Mouse (Mus musculus): Measurements from ENCODE around the gene Fmnl3. TPM values are rescaled to one million over a fixed set of nuclear protein-coding genes. Genes with fewer than 3 reads are reported as not detected.
A peak's percentile ranks its signal among the peaks of the same experiment; 100 is the strongest.

Gene Fmnl3
- polyA plus RNA-seq, 1 experiment: 30.1 TPM

- TF ChIP-seq CTCF (IDR thresholded peaks at IDR 0.05; ENCODE audit: borderline replicate concordance, extremely low read depth, insufficient read depth, insufficient read length) (no peak), POLR2A (IDR thresholded peaks at IDR 0.05; ENCODE audit: borderline replicate concordance, extremely low read depth, insufficient read depth, insufficient read length, poor library complexity, severe bottlenecking) (no peak)
- no peak for DNase-seq (ENCODE audit: low read depth)
Measured at GRCm38 (mm10) chr15:99338916-99339315, 31.4 kb downstream of the Fmnl3 start.

- DNase-seq (ENCODE audit: low read depth): no peak
- TF ChIP-seq POLR2A (IDR thresholded peaks at IDR 0.05; ENCODE audit: borderline replicate concordance, extremely low read depth, insufficient read depth, insufficient read length, poor library complexity, severe bottlenecking) (no peak), CTCF (IDR thresholded peaks at IDR 0.05; ENCODE audit: borderline replicate concordance, extremely low read depth, insufficient read depth, insufficient read length) (no peak)
Measured at GRCm38 (mm10) chr15:99335801-99336320, 34.4 kb downstream of the Fmnl3 start.

- TF ChIP-seq POLR2A (IDR thresholded peaks at IDR 0.05; ENCODE audit: borderline replicate concordance, extremely low read depth, insufficient read depth, insufficient read length, poor library complexity, severe bottlenecking) (no peak), CTCF (IDR thresholded peaks at IDR 0.05; ENCODE audit: borderline replicate concordance, extremely low read depth, insufficient read depth, insufficient read length) (no peak)
- peak; percentile 43 for DNase-seq (ENCODE audit: low read depth)
Measured at GRCm38 (mm10) chr15:99334500-99334899, 35.8 kb downstream of the Fmnl3 start.

GRCm38 (mm10) chr15:99333676-99334065 is 36.6 kb downstream of the Fmnl3 start:
- TF ChIP-seq CTCF (IDR thresholded peaks at IDR 0.05; ENCODE audit: borderline replicate concordance, extremely low read depth, insufficient read depth, insufficient read length) (no peak), POLR2A (IDR thresholded peaks at IDR 0.05; ENCODE audit: borderline replicate concordance, extremely low read depth, insufficient read depth, insufficient read length, poor library complexity, severe bottlenecking) (no peak)
- no peak for DNase-seq (ENCODE audit: low read depth)

- DNase-seq (ENCODE audit: low read depth): peak; percentile 52
- TF ChIP-seq POLR2A (IDR thresholded peaks at IDR 0.05; ENCODE audit: borderline replicate concordance, extremely low read depth, insufficient read depth, insufficient read length, poor library complexity, severe bottlenecking): no peak
- no peak for TF ChIP-seq CTCF (IDR thresholded peaks at IDR 0.05; ENCODE audit: borderline replicate concordance, extremely low read depth, insufficient read depth, insufficient read length)
Measured at GRCm38 (mm10) chr15:99332921-99333675, 37.2 kb downstream of the Fmnl3 start.

- TF ChIP-seq CTCF (IDR thresholded peaks at IDR 0.05; ENCODE audit: borderline replicate concordance, extremely low read depth, insufficient read depth, insufficient read length): no peak
- no peak for TF ChIP-seq POLR2A (IDR thresholded peaks at IDR 0.05; ENCODE audit: borderline replicate concordance, extremely low read depth, insufficient read depth, insufficient read length, poor library complexity, severe bottlenecking)
Measured at GRCm38 (mm10) chr15:99332111-99332510, 38.2 kb downstream of the Fmnl3 start.

GRCm38 (mm10) chr15:99331341-99331740 is 38.9 kb downstream of the Fmnl3 start:
- TF ChIP-seq CTCF (IDR thresholded peaks at IDR 0.05; ENCODE audit: borderline replicate concordance, extremely low read depth, insufficient read depth, insufficient read length) (no peak), POLR2A (IDR thresholded peaks at IDR 0.05; ENCODE audit: borderline replicate concordance, extremely low read depth, insufficient read depth, insufficient read length, poor library complexity, severe bottlenecking) (no peak)
- no peak for DNase-seq (ENCODE audit: low read depth)

More at GRCm38 (mm10) chr15:99332111-99332510, 38.2 kb downstream of the Fmnl3 start:
- no peak for DNase-seq (ENCODE audit: low read depth)

- DNase-seq (ENCODE audit: low read depth): no peak
- TF ChIP-seq CTCF (IDR thresholded peaks at IDR 0.05; ENCODE audit: borderline replicate concordance, extremely low read depth, insufficient read depth, insufficient read length) (no peak), POLR2A (IDR thresholded peaks at IDR 0.05; ENCODE audit: borderline replicate concordance, extremely low read depth, insufficient read depth, insufficient read length, poor library complexity, severe bottlenecking) (no peak)
Measured at GRCm38 (mm10) chr15:99330324-99330723, 40.0 kb downstream of the Fmnl3 start.

GRCm38 (mm10) chr15:99328011-99328410 is 42.3 kb downstream of the Fmnl3 start:
- no peak for DNase-seq (ENCODE audit: low read depth)
- TF ChIP-seq CTCF (IDR thresholded peaks at IDR 0.05; ENCODE audit: borderline replicate concordance, extremely low read depth, insufficient read depth, insufficient read length) (no peak), POLR2A (IDR thresholded peaks at IDR 0.05; ENCODE audit: borderline replicate concordance, extremely low read depth, insufficient read depth, insufficient read length, poor library complexity, severe bottlenecking) (no peak)

- no peak for DNase-seq (ENCODE audit: low read depth)
- no peak for TF ChIP-seq POLR2A (IDR thresholded peaks at IDR 0.05; ENCODE audit: borderline replicate concordance, extremely low read depth, insufficient read depth, insufficient read length, poor library complexity, severe bottlenecking)
- peak; percentile 52; the same call in 1 of the 2 replicates for TF ChIP-seq CTCF (IDR thresholded peaks at IDR 0.05; ENCODE audit: borderline replicate concordance, extremely low read depth, insufficient read depth, insufficient read length)
Measured at GRCm38 (mm10) chr15:99326959-99327358, 43.3 kb downstream of the Fmnl3 start.

GRCm38 (mm10) chr15:99326407-99326806 is 43.9 kb downstream of the Fmnl3 start:
- no peak for TF ChIP-seq POLR2A (IDR thresholded peaks at IDR 0.05; ENCODE audit: borderline replicate concordance, extremely low read depth, insufficient read depth, insufficient read length, poor library complexity, severe bottlenecking)
- TF ChIP-seq CTCF (IDR thresholded peaks at IDR 0.05; ENCODE audit: borderline replicate concordance, extremely low read depth, insufficient read depth, insufficient read length): no peak
- no peak for DNase-seq (ENCODE audit: low read depth)

- TF ChIP-seq CTCF (IDR thresholded peaks at IDR 0.05; ENCODE audit: borderline replicate concordance, extremely low read depth, insufficient read depth, insufficient read length): no peak
- no peak for TF ChIP-seq POLR2A (IDR thresholded peaks at IDR 0.05; ENCODE audit: borderline replicate concordance, extremely low read depth, insufficient read depth, insufficient read length, poor library complexity, severe bottlenecking)
- no peak for DNase-seq (ENCODE audit: low read depth)
Measured at GRCm38 (mm10) chr15:99325598-99325997, 44.7 kb downstream of the Fmnl3 start.
